Mouse (Mus musculus) stomach, embryonic 16.5 days (tissue): Measurements from ENCODE around the gene Tlcd2. TPM values are rescaled to one million over a fixed set of nuclear protein-coding genes. Genes with fewer than 3 reads are reported as not detected.

Source experiments
- ATAC-seq: fragments of 200-750 bp; cut with Nextera tagmentation; 2 replicates; pipeline ENCODE4 v1.8.0; 2017; ENCODE audit warnings: moderate number of reproducible peaks, moderate TSS enrichment; ENCODE audit not compliant: insufficient read depth, low FRiP score
- H3K27ac ChIP-seq: fragments of 300-500 bp; sonication (generic); 2 replicates; pipeline ENCODE4 v1.5.1; 2014; ENCODE audit warnings: low read length
- H3K27me3 ChIP-seq: fragments of 300-500 bp; sonication (generic); 2 replicates; pipeline ENCODE4 v1.6.1; 2014; ENCODE audit warnings: low read length, control low read depth, mixed read lengths; ENCODE audit not compliant: control insufficient read depth, insufficient read depth
- H3K36me3 ChIP-seq: fragments of 300-500 bp; sonication (generic); 2 replicates; pipeline ENCODE4 v1.6.1; 2014; ENCODE audit warnings: low read length; ENCODE audit not compliant: control insufficient read depth, insufficient read depth
- H3K4me1 ChIP-seq: fragments of 300-500 bp; sonication (generic); 2 replicates; pipeline ENCODE4 v1.6.1; 2014; ENCODE audit warnings: low read length, control low read depth, mixed read lengths; ENCODE audit not compliant: control insufficient read depth, insufficient read depth
- H3K4me2 ChIP-seq: fragments of 300-500 bp; sonication (generic); 2 replicates; pipeline ENCODE4 v1.6.1; 2014; ENCODE audit warnings: low read depth, low read length, mixed read lengths
- H3K4me3 ChIP-seq: fragments of 300-500 bp; sonication (generic); replicated peaks from 2 replicates; pipeline ENCODE4 v1.5.1; 2014; ENCODE audit warnings: mild to moderate bottlenecking, low read length
- H3K9ac ChIP-seq: fragments of 300-500 bp; sonication (generic); 2 replicates; pipeline ENCODE4 v1.6.1; 2014; ENCODE audit warnings: low read length
- H3K9me3 ChIP-seq: fragments of 300-500 bp; sonication (generic); replicated peaks from 2 replicates; pipeline ENCODE4 v1.6.1; 2016; ENCODE audit warnings: low read length, control low read depth; ENCODE audit not compliant: control insufficient read depth
- WGBS: fragments of 180-500 bp; shearing (Covaris S2); extraction: QIAGEN DNeasy Blood & Tissue Kit; methylation state at CpG from one replicate; pipeline ENCODE4 v1.1.7; 2014; 5-methylcytosine and 5-hydroxymethylcytosine counted together
- polyA plus RNA-seq: library from polyadenylated mRNA; unstranded; fragments of >200 nt; fragmentation: Nextera tagmentation; extraction: Ambion mirVana; gene quantifications from 2 replicates; pipeline ENCODE4 v1.2.1, GENCODE M21; 2015

Tlcd2 gene
- polyA plus RNA-seq, 1 experiment from 2014 or later = 22.7 TPM

DNA sequence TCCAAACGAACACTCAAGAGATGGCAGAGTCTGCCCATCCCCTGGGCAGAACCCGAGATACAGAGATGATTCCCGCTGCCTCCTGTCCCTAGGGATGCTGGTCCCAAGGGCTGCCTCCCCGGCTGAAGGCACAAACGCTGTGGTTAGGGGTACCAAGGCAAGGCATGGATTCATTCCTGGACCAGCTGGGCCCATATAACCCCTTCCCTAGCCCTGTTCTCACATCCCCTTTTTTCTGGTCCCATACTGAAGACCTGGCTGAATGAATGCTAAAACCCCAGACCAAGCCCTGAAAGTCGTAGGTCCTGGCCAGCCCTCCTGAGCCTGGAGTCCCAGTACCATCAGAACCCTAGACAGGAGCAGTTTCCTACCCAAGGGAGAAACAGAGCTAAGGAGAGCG is 20.5 kb upstream of the Tlcd2 start:
- H3K4me3 ChIP-seq = no peak overlapping the region
- no peak overlapping the region for H3K4me2 ChIP-seq
- no peaks in the 10 kb centered on the region for H3K9me3 ChIP-seq
- no peak for ATAC-seq
- H3K4me1 ChIP-seq = no peaks in the 10 kb centered on the region
- H3K27ac ChIP-seq = no peak overlapping the region
- WGBS = 74% methylated on average over 7 of the region's 7 CpGs
- H3K27me3 ChIP-seq = no peaks in the 10 kb centered on the region
- peaks cover 3% of the 10 kb centered on the region; the same call in 1 of the 2 replicates for H3K36me3 ChIP-seq
- no peak overlapping the region for H3K9ac ChIP-seq

DNA sequence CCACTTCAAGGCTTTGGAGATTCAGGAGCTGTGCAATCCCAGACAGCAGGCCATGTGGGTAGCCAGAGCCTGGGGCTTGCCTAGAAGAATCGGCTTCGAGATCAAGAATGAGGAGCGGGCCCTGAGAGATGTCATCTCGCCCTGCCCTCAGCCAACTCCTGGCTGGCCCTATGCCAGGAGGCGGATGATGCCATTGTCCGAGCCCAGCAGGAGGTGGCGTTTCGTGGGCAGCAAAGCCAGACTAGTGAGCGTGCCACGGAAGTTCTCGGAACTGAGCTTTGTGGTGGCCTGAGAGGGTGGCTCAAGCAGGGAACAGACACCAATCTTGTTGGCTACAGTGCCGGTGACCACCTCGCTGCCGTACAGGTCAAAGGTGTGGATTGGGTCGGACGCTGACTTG is 19.9 kb upstream of the Tlcd2 start:
- Histone ChIP-seq H3K4me2 (no peak overlapping the region), H3K4me1 (no peaks in the 10 kb centered on the region), H3K9ac (no peak overlapping the region), H3K4me3 (no peak overlapping the region), H3K36me3 (peaks cover 3% of the 10 kb centered on the region; the same call in 1 of the 2 replicates), H3K9me3 (no peaks in the 10 kb centered on the region), H3K27ac (no peak overlapping the region), H3K27me3 (no peaks in the 10 kb centered on the region)
- whole genome bisulfite sequencing = 94% methylated on average over 16 of the region's 16 CpGs
- ATAC-seq = no peak

DNA sequence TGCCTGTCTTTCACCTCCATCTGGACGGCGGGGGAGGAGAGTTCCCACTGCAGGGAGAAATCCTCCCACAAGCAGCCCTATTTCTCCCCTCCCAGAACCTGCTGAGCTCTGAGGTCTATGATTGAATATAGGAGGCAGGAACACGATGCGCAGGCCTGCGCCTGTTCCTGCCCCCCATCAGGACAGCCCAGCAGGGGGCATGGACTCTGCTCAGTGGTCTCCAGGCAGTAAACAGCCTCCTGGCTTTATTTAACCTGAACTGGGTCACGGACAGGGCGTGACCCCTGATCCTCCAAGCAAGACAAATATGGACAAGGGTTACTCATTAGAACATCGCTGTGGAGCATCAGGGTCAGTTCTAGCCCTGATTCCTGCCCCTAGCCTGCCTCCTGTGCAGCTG is 17.8 kb upstream of the Tlcd2 start:
- Histone ChIP-seq H3K27ac (no peak overlapping the region), H3K27me3 (no peaks in the 10 kb centered on the region), H3K4me1 (no peaks in the 10 kb centered on the region), H3K4me3 (no peak overlapping the region), H3K36me3 (peaks cover 13% of the 10 kb centered on the region), H3K4me2 (no peak overlapping the region), H3K9me3 (no peaks in the 10 kb centered on the region), H3K9ac (no peak overlapping the region; the same call in 1 of the 2 replicates)
- 64% methylated on average over 8 of the region's 8 CpGs for WGBS
- no peak for ATAC-seq

DNA sequence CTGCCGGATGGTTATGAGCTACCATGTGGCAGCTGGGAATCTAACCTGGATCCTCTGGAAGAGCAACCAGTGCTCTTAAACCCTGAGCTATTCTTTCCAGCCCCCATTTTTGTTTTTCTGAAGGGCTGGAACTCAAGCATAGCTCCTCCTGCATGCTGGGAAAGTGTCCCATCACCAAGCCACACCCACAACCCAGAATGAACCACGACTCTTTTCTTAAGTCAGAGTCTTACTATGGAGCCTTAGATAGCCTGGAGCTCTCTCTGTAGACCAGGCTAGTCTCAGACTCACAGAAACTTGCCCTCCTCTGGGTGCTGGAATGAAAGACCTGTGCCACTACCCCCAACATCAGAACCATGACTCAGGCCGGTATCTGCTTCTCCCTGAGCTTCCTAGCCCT is 12.9 kb upstream of the Tlcd2 start:
- Histone ChIP-seq H3K4me2 (no peak overlapping the region), H3K27ac (no peak overlapping the region), H3K27me3 (no peaks in the 10 kb centered on the region), H3K4me1 (peaks cover 4% of the 10 kb centered on the region), H3K36me3 (peaks cover 17% of the 10 kb centered on the region), H3K4me3 (no peak overlapping the region), H3K9me3 (no peaks in the 10 kb centered on the region), H3K9ac (no peak overlapping the region)
- 71% methylated on average over 3 of the region's 3 CpGs for WGBS
- ATAC-seq = no peak

DNA sequence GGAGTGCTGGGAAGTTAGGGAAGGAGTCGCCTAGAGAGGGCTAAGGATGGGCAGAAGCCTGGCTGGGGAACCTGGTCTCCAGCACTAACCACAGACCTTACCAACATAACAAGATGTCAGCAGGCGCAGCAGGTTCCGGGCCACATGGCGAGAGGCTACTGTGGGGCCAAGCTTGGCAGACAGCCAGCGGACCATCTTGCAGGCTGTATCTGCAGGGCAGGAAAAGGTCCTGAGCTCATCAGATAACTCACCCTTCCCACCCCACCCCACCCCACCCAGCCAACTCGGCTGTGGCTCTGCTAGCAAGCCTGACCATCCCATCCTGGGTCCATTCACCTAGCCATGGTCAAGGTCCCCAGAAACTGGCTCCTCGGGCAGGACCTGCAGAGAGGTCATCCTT is 11.8 kb upstream of the Tlcd2 start:
- Histone ChIP-seq H3K27me3 (no peaks in the 10 kb centered on the region), H3K27ac (no peak overlapping the region), H3K4me3 (no peak overlapping the region), H3K9ac (0 out of 2 replicates have a peak overlapping the region, but pooled peaks have one; percentile 35), H3K36me3 (peaks cover 13% of the 10 kb centered on the region), H3K4me2 (no peak overlapping the region), H3K4me1 (peaks cover 9% of the 10 kb centered on the region), H3K9me3 (no peaks in the 10 kb centered on the region)
- no peak for ATAC-seq
- 66% methylated on average over 7 of the region's 7 CpGs for WGBS

DNA sequence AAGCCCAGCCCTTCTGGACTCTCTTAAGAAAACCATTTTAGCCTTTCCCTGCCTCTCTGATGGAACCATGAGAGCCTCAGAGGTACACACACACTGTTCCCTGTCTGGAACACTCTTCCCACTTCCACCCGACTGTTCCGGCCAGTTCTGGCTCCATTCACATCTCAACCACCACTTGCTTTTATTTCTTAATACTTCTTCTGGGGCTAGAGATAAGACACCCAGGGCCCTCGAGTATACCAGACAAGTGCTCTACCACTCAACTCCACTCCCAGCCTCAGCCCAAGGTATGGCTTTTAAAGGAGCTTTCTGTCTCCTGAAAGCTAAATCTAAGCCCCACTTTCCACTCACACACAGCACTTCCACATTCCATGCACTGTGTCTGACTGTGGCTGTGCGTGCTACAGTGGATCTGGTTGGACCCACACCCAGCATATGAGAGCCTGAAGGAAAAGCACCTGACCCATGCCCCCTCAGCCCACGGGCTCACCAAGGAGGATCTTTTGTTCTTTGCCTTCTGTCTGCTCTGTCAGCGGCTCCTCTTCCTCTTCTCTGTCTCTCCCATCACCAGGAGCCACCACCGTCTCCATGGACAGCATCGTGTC is 11.1 kb upstream of the Tlcd2 start:
- Histone ChIP-seq H3K27me3 (no peaks in the 10 kb centered on the region), H3K9me3 (no peaks in the 10 kb centered on the region), H3K27ac (no peak overlapping the region), H3K4me3 (no peak overlapping the region), H3K4me1 (peaks cover 15% of the 10 kb centered on the region), H3K36me3 (peaks cover 13% of the 10 kb centered on the region), H3K9ac (0 out of 2 replicates have a peak overlapping the region, but pooled peaks have one; percentile 37), H3K4me2 (no peak overlapping the region)
- no peak for ATAC-seq
- 81% methylated on average over 8 of the region's 8 CpGs for WGBS

DNA sequence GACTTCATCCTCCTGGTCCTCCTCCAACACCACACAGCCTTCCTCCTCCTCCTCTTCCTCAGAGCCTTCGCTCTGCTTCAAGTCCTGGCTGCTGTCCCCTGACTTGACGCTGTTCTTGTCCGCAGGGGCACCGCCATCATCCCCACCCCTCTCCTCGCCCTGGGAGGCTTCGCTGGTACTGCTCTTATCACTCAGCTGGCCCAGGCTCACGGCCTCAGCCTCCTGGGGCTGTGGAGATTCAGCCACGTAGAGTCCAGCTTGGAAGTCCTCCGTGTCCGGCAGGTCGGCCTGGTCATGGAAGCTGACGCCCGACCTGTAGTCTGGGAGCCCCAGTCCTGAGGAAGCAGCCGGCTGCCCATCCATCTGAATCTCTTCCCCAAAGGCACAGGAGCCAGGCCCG is 10.6 kb upstream of the Tlcd2 start:
- no peaks in the 10 kb centered on the region for H3K27me3 ChIP-seq
- no peaks in the 10 kb centered on the region for H3K9me3 ChIP-seq
- H3K4me3 ChIP-seq = no peak overlapping the region
- 84% methylated on average over 15 of the region's 15 CpGs for WGBS
- no peak overlapping the region for H3K4me2 ChIP-seq
- H3K36me3 ChIP-seq = peaks cover 13% of the 10 kb centered on the region
- peaks cover 15% of the 10 kb centered on the region for H3K4me1 ChIP-seq
- no peak for ATAC-seq
- H3K27ac ChIP-seq = no peak overlapping the region
- no peak overlapping the region for H3K9ac ChIP-seq

DNA sequence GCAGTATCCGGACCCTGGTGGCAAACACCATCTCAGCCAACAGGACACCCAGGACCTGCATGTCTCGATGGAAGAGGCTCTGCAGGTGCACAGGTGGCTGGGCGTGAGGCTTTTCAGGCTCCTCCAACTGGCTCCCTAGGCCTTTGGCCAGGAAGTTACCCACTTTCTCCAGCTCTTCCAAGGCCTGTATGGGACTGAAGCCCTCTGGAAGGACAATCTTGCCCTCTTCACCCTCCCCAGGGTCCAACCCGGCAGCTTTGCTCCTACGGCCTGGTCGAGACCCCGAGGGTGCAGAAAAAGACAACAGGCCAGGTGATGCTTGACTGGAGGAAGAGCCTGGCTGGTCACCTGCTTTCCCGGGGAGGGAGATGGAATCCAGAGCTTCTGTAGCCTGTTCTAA is 9.4 kb upstream of the Tlcd2 start:
- H3K4me1 ChIP-seq = peaks cover 15% of the 10 kb centered on the region
- H3K27ac ChIP-seq = no peak overlapping the region
- no peaks in the 10 kb centered on the region for H3K27me3 ChIP-seq
- H3K9ac ChIP-seq = no peak overlapping the region
- no peaks in the 10 kb centered on the region for H3K9me3 ChIP-seq
- H3K4me2 ChIP-seq = no peak overlapping the region
- no peak for ATAC-seq
- peaks cover 13% of the 10 kb centered on the region for H3K36me3 ChIP-seq
- 95% methylated on average over 8 of the region's 8 CpGs for WGBS
- no peak overlapping the region for H3K4me3 ChIP-seq

DNA sequence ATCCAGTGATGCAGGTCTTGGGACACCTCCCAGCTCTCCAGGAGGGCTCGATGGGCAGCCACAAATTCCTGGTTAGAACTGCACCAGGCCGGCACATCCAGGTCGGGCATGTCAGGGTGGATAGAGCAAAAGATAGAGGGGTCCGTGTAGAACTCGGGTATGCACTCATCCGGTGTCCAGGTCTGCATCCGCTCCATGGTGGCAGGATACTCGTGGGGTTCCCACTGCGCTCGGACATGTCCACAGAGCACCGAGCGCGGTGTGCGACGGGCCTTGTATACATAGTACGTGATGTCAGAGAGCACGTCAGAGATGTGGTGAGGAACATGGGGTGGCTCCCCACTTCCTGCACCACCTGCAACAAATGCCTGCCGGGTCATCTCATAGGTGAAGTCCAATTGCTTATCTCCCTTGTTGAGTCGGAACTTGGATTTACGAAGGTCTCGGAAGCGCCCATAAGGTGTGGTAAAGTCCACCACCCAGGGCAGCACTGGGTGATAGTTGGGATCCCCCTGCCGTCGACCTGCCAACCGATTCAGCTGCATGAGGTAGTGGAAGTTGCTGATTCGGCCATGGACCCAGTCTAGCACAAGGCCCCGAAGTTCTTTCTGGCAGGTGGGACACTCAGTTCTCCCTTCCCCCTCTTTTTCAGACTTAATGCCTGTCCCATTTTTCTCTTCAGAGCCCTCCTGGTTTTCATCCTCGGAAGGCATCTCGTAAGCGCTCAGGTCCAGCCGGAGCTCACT is 8.5 kb upstream of the Tlcd2 start:
- peaks cover 7% of the 10 kb centered on the region; the same call in 1 of the 2 replicates for H3K36me3 ChIP-seq
- H3K27ac ChIP-seq = no peak overlapping the region
- H3K4me2 ChIP-seq = peak overlapping the region; percentile 100; the same call in 1 of the 2 replicates
- ATAC-seq = no peak
- H3K27me3 ChIP-seq = no peaks in the 10 kb centered on the region
- no peaks in the 10 kb centered on the region for H3K9me3 ChIP-seq
- no peak overlapping the region; the same call in 1 of the 2 replicates for H3K9ac ChIP-seq
- 91% methylated on average over 31 of the region's 31 CpGs for WGBS
- H3K4me1 ChIP-seq = peaks cover 15% of the 10 kb centered on the region
- H3K4me3 ChIP-seq = peak overlapping the region; percentile 73; the same call in 1 of the 2 replicates
